Mouse (Mus musculus) layer of hippocampus, postnatal 36 days (tissue): Measurements from ENCODE around the gene 4933434E20Rik. TPM values are rescaled to one million over a fixed set of nuclear protein-coding genes. Genes with fewer than 3 reads are reported as not detected.

Source experiments
- DNase-seq, 2 experiments: peaks; one replicate each; pipeline ENCODE4 v3.0.0; 2022
- total RNA-seq, 2 experiments: library from RNA; stranded (reverse); gene quantifications; 2 replicates each; pipeline ENCODE4 v1.2.3; 2021

Gene 4933434E20Rik
- 10 to 100 TPM; 90.6 to 95.5 TPM for total RNA-seq

DNA sequence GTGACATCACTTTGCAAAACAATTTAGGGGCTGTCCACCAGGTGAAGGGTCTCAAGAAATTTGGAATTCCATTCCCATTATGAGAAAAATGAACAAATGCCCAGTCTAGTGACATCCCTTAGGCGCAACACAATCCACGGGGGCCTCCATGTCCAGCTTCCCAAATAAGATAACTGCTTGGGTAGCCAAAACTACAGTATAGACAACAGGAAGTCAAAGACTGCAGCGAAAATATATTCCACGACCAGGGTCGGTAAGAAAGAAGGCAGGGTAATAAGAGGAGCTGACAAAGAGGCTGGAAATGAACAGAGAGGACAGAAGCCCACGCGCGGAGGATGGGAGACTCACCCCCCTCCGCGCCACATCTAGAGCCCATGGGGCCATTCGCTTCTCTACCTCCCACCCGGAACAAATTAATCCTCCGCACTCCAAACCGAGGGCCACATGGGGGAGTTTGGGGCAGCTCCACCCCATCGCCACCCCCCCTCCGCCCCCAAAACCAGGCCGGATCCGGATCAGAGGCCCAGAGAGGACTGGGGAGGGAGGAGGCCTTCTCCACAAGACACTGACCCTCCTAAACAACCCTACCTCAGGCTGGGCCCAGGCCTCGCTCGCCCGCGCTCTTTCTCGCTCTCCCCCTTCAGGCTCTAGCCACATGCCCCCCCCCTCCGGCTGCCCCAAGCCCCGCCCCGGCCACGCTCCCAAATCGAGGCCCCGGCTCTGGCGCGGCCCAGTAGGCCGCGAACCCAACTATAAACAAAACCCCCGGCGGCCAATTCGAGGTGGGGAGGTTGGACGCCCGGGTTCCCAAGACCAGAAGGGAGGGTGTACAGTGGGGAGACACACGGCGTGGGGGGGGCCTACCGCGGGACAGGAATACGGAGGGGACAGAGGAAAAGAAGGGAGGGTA, at the start of gene 4933434E20Rik:
TSS of gene 4933434E20Rik (plus strand) at position 196 of the 910 bp plus-strand sequence.
- DNase-seq = peak in 1 of 2 experiments; percentile 42

DNA sequence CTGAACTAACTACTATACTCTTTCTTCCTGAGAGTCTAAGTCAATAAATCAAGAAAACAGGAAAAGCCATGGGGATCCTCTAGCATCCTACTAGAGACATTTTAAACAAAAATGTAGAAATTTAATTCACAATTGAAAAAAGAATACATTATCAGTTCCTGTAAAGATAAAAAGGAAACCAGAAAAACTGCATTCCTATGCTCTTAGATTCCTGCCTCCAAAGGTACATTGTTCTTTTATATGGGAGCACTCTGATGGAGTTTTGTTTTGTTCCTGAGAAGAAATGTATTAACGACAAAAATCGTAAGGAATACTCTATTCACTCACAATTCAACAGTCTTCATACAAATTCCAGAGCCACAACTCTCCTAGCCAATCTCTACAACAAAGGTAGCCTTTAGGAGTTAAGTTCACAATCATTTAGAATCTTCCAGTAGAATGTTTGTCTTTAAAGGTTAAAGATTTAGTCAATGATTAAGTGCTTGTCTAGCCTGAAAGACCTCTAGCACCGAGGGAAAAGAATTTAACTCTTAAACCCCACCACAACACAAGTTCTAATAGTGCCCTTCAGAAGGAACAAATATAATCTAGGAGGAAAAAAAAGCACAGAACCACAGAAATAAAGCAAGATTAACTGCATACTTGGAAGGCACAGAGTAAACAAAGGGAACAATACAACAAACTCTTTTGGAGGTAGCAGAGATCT, 47.2 kb upstream of the 4933434E20Rik start:
- DNase-seq = no peak

DNA sequence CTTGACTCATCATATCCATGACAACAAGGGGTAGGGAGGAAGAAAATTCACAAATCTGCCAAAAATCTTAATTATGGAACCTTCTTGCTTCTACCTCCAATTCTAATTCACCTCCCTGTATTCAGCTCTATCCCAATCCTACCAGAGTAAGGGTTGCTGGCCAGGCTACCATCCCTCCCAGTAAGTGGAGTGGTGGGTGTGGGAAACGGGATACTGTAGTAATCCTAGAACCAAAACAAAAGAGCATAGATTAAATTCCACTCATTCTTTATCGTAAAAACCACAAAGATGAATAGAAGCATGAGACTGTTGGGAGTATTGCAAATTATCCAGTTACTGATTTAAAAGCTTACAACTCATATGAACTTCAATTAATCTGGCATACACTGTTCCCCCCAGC, 41.1 kb upstream of the 4933434E20Rik start:
- DNase-seq = no peak

DNA sequence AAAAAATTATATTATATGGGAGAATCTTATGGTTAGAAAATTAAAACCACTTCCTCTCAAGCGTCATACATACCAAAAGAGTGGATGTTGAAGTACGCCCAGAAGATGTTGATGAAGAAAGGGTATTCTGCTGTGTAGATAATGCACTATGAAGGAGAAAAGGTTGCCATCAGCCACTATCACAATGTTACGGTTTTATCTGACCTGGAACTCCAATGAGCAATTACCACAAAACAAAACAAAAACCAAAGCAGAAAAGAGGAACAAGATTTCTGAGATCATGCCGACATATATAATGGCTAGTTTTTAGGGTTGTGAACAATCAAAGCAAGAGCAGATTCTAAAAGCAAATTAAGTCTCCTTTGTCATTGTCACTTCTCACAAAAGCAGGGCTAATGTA, 34.8 kb upstream of the 4933434E20Rik start:
- DNase-seq = no peak

DNA sequence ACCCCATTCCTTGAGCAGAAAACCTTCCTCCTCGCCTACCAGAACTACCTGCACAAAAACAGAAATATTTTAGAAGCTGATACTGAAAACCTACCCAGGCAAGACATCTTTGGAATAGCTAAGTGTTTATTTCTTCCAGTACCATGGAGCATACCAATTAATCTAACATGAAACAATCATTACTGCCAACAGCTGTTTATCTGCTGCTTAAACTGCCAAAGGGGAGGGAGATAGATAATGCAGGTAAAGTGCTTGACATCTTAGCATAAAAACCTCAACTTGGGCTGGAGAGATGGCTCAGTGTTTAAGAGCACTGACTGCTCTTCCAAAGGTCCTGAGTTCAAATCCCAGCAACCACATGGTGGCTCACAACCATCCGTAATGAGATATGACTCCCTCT, 16.8 kb upstream of the 4933434E20Rik start:
- no peak for DNase-seq

DNA sequence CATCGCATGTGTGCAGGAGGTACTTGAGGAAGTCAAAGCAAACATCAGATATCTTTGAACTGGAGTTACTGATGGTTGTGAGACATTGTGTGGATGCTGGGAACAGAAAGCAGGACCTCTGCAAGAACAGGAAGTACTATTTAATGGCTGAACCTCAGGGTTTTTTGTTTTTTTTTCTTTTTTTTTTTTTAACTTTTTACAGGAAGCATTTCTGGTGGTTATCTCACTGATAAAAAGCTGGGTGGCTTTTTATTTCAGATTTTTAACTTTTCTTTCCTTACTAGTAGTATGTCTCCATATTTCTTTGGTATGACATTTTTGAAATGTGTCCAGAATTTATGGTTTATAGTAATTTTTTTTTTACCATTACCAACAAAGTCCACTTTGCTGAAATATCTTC, 15.2 kb upstream of the 4933434E20Rik start:
- no peak for DNase-seq

DNA sequence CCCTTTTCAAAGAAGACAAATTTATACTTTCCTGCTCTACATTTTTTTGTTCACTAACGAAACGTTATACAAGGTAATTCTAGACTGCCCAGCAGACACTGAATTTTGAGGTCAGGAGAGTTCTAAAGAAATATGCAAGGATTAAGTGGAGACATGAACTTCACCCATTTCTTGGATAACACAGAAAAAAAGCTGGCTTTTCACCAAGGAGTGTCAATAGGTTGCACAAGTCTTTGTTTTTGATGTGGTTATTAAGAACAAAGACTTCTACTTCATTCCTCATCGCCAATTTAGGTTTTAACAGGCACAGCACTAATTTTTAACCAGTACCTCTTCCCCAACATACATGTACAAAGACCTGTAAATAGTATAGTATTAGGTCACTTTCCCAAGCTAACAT, 1.7 kb upstream of the 4933434E20Rik start:
- DNase-seq = no peak

DNA sequence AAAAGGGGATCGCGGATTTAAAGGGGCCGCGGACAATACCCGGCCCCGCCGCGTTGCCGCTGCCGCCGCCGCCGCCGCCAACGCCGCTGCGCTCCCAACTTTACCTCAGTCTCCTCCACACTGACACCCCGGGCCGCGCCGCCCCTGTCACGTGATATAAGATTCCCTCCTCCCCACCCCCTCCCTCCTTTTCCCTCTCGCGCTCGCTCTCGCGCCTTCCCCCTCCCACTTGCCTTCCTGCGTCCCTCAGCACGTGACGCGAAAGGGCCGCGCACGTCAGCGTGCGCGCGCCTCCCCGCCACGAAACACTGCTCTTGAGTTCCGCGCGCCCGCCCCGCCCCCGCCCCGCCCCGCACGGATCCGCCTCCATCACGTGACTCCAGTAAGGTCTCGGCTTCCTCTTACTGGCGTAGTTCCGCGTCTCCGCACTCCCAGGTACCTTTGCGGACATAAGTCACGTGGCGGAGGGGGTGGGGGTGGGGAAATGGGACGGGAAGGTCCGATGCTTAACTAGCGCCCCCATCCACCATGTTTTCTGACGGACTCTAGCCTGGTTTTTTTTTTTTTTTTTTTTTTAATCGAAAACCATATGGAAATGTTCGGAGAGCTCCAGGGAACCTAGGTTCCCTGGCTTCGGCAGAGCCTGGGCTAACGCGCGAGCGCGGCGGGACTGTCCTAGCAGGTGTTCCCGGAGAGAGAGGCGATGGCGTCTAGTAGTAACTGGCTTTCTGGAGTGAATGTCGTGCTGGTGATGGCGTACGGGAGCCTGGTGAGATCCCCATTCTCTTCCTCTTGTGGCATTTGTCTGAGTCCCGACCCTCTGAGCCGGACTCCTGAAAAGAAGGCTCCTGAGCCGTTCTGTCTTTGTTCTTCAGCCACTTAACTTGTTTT, 1.2 kb downstream of the 4933434E20Rik start, which contains the start of gene Ubap2l:
TSS of gene Ubap2l (minus strand) at position 278 of the 891 bp plus-strand sequence.
- peak; percentile 88 for DNase-seq

DNA sequence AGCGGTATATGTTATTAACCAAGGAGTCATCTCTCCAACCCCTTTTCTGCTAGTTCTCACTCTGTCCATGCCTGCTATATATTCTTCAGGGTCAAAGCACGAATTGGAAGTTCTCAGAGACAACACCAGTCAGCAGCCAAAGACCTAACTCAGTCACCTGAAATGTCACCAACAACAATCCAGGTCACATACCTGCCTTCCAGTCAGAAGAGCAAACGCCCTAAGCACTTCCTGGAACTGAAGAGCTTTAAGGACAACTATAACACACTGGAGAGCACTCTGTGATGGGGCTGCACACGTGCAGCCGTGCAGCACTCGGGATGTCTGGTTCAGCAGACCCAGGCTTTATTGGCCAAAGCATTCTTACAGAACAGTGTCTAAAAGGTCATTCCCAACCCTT, 10.1 kb downstream of the 4933434E20Rik start:
- no peak for DNase-seq

DNA sequence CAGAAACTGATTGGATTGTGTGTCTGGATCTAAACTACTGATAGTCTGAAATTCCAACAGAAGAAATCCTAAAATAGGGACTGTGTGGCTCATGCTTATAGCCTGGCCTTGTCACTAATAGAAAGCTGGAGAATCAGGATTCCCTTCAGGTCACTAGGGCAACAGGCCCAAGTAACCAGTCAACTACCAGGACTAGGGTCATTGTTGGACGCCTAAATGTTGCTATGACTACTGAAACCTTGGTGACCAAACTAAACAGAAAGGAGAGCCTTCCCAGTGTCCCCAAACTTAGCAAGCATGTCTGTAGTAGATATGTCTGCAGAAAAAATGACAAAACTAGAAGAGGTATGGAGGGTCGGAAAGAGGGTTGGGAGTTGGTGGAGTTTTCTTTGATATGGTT, 11.1 kb downstream of the 4933434E20Rik start:
- no peak for DNase-seq

DNA sequence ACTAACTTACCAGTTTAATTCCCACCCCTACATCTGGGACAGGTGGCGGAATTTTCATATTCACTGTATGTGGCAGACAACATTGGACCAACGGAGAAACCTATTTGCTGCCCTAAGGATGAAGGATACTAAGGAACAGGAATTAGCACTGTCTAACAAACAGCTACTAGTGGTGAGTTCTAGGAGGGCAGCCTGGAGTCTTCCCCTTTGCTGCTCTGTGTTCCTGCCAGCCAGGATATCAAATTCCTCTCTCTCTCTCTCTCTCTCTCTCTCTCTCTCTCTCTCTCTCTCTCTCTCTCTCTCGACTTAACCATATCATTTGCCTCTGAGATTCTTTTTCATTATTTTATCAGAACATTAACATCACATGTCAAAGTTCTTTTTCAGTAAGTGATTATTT, 12.9 kb downstream of the 4933434E20Rik start:
- DNase-seq = no peak

DNA sequence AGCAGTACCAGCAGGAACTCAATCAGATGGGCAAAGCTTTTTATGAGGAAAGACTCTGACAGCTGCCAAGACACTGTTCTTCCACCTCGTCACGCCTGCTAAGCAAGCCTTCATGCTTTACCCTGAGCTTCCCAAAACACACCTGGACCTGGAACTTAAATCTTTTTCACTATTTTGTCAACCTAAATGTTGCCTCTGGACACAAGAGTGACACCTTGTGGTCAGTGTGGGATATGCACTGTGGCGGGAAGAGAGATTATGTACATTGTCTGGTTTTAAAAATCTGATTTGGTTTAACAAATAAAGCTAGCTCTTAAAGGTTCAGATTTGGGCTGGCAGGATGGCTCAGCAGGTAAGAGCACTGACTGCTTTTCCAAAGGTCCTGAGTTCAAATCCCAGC, 14.1 kb downstream of the 4933434E20Rik start:
- DNase-seq = peak in 1 of 2 experiments; percentile 24

DNA sequence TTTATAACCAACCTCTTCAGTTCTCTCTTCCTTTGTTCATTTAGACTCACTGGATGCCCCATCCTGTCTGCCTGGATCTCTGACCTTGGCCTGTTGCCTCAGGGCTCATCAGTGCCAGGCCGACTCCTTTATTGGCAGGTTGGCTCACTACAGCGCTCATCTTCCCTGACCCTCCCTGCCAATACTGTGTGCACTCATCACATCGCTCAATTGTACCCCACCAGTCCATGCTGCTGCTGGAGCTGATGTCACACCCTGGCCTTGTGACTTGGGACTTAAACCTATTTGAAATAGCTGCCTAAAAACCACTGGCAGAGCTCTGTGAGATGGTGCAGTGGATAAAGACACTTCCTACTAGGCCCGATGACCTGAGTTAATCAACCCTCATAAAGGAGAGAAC, 16.4 kb downstream of the 4933434E20Rik start:
- DNase-seq = no peak

DNA sequence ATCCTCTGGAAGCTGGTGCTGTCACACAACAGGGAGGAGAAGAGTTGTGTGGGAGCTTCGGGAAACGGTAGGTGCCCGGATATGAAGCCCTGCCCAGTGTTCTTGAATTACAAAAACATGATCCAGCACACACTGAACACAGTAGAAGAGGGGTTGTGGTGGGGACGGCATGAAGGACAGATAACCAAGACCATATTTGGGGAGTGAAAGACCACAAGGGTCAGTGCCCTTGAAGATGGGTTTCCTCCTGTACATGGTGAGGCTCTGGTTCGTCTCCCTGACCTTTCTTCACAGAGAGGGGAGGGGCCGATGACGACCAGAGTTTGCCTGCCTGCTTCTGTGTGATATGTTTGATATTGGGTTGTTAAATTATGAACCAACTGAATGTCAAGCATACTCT, 18.3 kb downstream of the 4933434E20Rik start:
- no peak for DNase-seq

DNA sequence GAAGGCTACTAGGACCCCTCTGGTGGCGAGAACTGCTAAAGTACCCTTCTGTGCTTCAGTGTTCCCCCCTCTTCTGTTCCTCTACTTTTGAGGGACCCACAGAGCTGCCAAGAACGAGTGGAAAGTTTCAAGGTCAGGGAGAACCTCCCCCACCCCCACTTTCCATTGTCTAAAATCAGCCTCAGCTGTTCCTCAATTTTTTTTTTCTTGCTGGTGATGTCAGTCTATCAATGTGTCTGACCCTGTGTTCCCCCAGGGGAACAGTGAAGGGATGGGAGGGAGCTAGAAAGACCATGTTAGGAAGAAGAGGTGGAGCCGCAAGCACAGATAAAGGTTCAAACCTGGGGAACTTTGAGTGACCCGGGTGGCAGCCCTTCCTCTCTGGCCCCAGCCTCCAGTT, 20.9 kb downstream of the 4933434E20Rik start, which contains the start of gene Tpm3:
TSS of gene Tpm3 (plus strand) at position 356 of the 400 bp plus-strand sequence.
- no peak for DNase-seq

DNA sequence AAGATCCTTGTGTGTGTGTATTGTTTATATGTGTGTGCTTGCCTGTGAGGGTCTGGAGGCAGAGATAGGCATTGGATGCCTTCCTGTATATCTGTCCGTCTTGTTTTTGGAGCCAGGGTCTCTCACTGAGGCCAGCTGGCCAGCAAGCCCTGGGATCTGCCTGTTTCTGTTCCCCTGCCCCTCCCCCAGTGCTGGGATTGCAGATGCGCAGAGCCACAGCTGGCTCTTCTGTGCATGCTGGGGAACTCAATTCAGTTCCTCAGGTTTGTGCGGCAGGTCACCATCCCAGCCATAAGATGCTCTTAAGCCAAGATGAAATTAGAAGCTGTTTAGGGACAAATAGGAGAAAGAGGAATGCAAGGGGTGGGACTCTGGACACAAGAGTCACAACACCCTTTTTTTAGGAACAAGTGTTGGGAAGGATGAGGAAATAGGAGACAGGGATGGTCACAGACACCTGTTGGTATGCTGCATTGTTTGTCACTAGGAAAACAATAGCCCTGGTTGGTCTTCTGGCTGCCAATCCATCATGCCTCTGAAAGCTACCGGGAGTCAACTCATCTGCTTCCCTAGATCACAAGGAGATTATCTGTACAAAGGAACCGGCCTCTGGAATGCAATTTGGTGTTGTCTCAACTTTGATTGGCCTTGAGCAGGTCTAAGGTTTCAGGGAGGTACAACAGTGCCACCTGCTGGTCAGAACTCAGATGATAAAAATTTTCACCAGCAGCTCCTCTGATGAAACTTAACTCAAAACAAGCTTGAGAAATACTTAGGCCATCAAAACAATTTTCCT, 25.7 kb downstream of the 4933434E20Rik start:
- DNase-seq = peak; percentile 64 to 77

DNA sequence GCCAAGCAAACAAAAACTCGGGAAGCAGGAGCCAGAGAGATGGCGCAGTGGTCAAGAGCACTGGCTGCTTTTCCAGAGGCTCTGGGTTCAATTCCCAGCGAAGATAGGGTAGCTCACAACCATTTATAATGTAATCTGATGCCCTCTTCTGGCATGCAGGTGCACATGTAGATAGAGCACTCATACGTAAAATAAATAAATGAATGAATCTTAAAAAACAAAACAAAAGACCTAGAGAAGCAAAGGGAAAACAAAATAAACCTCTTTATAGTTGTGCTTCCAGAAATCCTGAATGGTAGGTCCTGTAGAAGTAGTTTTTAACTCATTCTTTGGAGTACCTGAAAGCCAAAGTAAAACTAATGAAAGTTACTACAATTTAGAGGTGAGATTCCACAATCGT, 26.8 kb downstream of the 4933434E20Rik start:
- no peak for DNase-seq

DNA sequence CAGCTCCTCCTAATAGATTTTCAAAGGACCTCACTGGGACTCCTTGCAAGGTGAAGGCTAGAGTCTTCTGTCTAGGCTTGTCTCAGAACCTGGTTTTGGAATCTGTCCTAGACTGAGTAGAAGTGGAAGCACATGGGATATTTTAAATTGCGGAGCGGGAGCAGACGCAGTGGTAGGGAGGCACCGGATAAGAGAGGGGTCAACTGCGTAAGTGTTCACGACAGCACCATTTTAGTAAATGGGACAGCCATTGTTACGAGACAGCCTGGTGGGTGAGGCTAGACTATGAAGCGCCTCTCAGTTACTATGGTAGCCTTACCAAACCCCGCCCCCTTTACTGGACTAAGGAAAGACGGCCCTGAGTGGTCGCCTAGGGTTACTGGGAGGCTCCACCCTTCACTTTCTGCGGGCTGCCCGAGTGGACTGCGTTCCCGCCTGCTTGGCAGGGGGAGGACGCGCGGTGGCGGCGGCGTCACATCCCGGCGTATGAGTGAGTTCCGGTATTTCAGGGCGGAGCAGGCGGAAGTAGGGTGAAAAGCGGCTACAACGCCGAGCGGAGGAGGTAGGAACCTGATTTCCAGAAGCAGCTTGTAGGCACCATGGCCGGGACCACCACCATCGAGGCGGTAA, 27.8 kb downstream of the 4933434E20Rik start:
- DNase-seq = peak; percentile 92 to 94

DNA sequence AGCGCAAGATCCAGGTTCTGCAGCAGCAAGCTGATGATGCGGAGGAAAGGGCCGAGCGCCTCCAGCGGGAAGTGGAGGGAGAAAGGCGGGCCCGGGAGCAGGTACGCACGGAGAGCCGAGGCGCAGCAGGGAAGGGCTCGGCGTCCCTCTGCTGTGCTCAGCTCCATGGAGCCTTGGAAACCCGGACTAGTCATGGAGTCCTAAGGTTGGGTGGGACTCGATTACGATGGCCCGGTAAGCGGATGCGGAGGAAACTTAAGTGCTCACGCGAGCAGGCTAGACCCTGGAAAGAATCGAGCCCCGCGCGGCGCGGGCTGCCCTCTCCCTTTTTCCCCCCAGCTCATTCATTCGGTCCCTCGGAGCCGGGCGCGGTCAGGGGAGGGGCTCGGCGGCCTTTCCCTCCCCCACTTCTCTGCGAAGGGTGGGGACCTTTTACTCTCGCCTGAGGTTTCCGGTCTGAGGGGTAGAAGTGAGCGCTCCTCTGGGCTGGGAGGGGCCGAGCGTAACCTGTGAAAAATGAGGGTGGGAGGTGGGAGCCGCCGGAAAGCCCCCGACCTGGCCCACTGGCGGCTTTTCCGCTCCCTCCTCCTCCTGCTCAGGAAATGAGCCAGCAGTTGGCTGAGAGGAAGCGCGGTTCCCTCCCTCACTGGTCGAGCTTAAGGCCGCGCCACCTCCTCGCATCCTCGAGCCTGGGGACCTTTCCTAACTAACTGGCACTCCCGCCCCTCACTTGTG, 28.5 kb downstream of the 4933434E20Rik start:
- DNase-seq = peak; percentile 58 to 64

DNA sequence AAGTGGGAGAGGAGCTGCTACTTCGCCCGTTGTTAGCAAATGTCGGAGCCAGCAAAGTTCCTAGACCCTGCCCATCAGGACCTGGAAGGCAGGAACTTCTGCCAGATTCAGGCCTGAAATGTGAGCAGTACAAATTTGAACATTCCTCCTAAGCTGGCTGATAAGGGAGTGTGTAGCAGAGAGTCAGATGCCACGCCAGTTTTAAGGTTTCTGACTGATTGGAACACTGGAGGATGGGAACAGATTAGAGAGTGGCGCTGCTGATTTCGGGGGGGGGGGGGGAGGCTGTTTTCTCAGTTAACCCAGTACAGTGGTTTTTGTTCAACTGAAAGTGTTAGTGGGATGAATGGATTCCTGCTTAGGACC, 29.0 kb downstream of the 4933434E20Rik start:
- DNase-seq = no peak
